Mouse (Mus musculus) G1E (cell line): Measurements from ENCODE around the gene Pard3b.

Experiments
- CTCF ChIP-seq: IDR thresholded peaks from 2 replicates; pipeline ENCODE4 v1.5.1; 2012; ENCODE audit warnings: low read depth, low read length, inconsistent platforms, mixed read lengths
- GATA1 ChIP-seq: IDR thresholded peaks from 2 replicates; pipeline ENCODE4 v1.6.1; 2012; ENCODE audit warnings: borderline replicate concordance, low read length, inconsistent platforms, mixed read lengths
- GATA2 ChIP-seq: IDR thresholded peaks from 2 replicates; pipeline ENCODE4 v1.6.1; 2012; ENCODE audit warnings: low read depth, low read length, inconsistent platforms, borderline replicate concordance
- TAL1 ChIP-seq: conservative IDR thresholded peaks from 2 replicates; pipeline ENCODE4 v1.6.1; 2012; ENCODE audit warnings: low read depth, low read length, inconsistent platforms, mixed read lengths

- TF ChIP-seq CTCF (no peak), TAL1 (no peak), GATA2 (no peak), GATA1 (no peak)
Observed at GRCm38 (mm10) chr1:62398738-62399137, 760.1 kb downstream of the Pard3b start.
